ENCODE assay signal across 9 mouse cellular contexts in genomic region chr19:61224678-61225525, GRCm38 (mm10). TPM values are rescaled to one million over a fixed set of nuclear protein-coding genes. Genes with fewer than 3 reads are reported as not detected.
DNase-seq lines count a peak whose midpoint lies in the region; ATAC-seq and TF ChIP-seq lines count a peak whose summit lies in the region.
"Had no signal": no experiment of that assay in that cellular context is flagged by ENCODE, and none has a peak within 500 bp of the region (broad histone marks: within the 10 kb centered on the region; RNA-seq: fewer than 3 reads in every experiment).

No protein-coding gene starts in this region.

- H3K4me3 ChIP-seq in heart, embryonic 16.5 days (ENCODE audit: low read length) = peak overlapping the region; percentile 69
- peak overlapping the region; percentile 57 for H3K4me3 ChIP-seq in midbrain, postnatal 0 days (ENCODE audit: low read depth, low read length)

- peak; percentile 6 for DNase-seq in gastrocnemius, postnatal 14 days
- no peak for DNase-seq in gastrocnemius, postnatal 36 days
- DNase-seq in CD4-positive helper T cell, adult 2 months (ENCODE audit: low read depth, low spot score) = peak; percentile 44
- peak; percentile 41 for DNase-seq in cerebellum, adult 9-10 months
- peak; percentile 3 to 20 for DNase-seq in layer of hippocampus, postnatal 14 days (ENCODE audit: low spot score in 2 of 2)
- no peak for DNase-seq in midbrain, postnatal 0 days (ENCODE audit: low spot score)

- H3K4me2 ChIP-seq in heart, embryonic 16.5 days (ENCODE audit: low read depth, low read length) = peak overlapping the region; percentile 82
- peak overlapping the region; percentile 81 for H3K4me2 ChIP-seq in midbrain, postnatal 0 days (ENCODE audit: low read depth, low read length, poor library complexity, severe bottlenecking)

- no peak overlapping the region for H3K9ac ChIP-seq in heart, embryonic 16.5 days (ENCODE audit: low read length)
- peak overlapping the region; percentile 70 for H3K9ac ChIP-seq in midbrain, postnatal 0 days (replicated peaks; ENCODE audit: low read length, poor library complexity, severe bottlenecking)

- WGBS in heart, embryonic 16.5 days = 32% methylated on average over 53 of the region's 53 CpGs
- WGBS in midbrain, postnatal 0 days = 39% methylated on average over 53 of the region's 53 CpGs

- no peak for TF ChIP-seq CTCF in midbrain, postnatal 0 days (IDR thresholded peaks at IDR 0.05)

- H3K36me3 ChIP-seq in heart, embryonic 16.5 days (ENCODE audit: control insufficient read depth, insufficient read depth) = no peaks in the 10 kb centered on the region
- H3K36me3 ChIP-seq in midbrain, postnatal 0 days (ENCODE audit: insufficient read depth, low read length) = no peaks in the 10 kb centered on the region

- intact Hi-C loops in gastrocnemius, postnatal 14 days (cut with DNase I; ENCODE audit: low total_unique reads) = no loop called here
- intact Hi-C loops in gastrocnemius, postnatal 36 days (cut with DNase I) = no loop called here

- no peak overlapping the region for H3K27ac ChIP-seq in heart, embryonic 16.5 days (ENCODE audit: low read length)
- peak overlapping the region; percentile 95 for H3K27ac ChIP-seq in midbrain, postnatal 0 days (ENCODE audit: low read depth, low read length)

- H3K9me3 ChIP-seq in heart, embryonic 16.5 days (replicated peaks; ENCODE audit: control insufficient read depth, low read length) = peaks cover 8% of the 10 kb centered on the region
- no peaks in the 10 kb centered on the region for H3K9me3 ChIP-seq in midbrain, postnatal 0 days (ENCODE audit: low read length)

- ATAC-seq in heart, embryonic 16.5 days (replicated peaks; ENCODE audit: extremely low read depth, insufficient read depth, low FRiP score) = no peak
- ATAC-seq in midbrain, postnatal 0 days (ENCODE audit: low FRiP score) = peak; percentile 14
- ATAC-seq in granulocyte monocyte progenitor cell, adult 5-6 weeks (replicated peaks; ENCODE audit: poor library complexity, severe bottlenecking) = no peak

- no peaks in the 10 kb centered on the region for H3K27me3 ChIP-seq in heart, embryonic 16.5 days (ENCODE audit: control insufficient read depth, insufficient read depth, low read length)
- H3K27me3 ChIP-seq in midbrain, postnatal 0 days (ENCODE audit: insufficient read depth, low read length) = no peaks in the 10 kb centered on the region

- H3K4me1 ChIP-seq in heart, embryonic 16.5 days (ENCODE audit: control insufficient read depth, insufficient read depth, low read length) = no peaks in the 10 kb centered on the region
- H3K4me1 ChIP-seq in midbrain, postnatal 0 days (ENCODE audit: insufficient read depth, low read length) = no peaks in the 10 kb centered on the region; the same call in 1 of the 2 replicates

RNA-seq across cellular contexts. Expression of gene Csf2ra, which starts 3.3 kb away (rescaled TPM):
- total RNA-seq in gastrocnemius, postnatal 14 days (2021) = 1 to 10 TPM; 2.0 to 2.6 TPM
- 1 to 10 TPM in 1 of 2 experiments, under 1 TPM in 1; 0.71 to 2.2 TPM for total RNA-seq in gastrocnemius, postnatal 36 days (2021)
- 31.8 and 36.3 TPM in 2 replicates for polyA plus RNA-seq in heart, embryonic 16.5 days (2015; fragmentation: Nextera tagmentation; extraction: Ambion mirVana)
- 10 to 100 TPM; 31.6 to 32.0 TPM for total RNA-seq in layer of hippocampus, postnatal 14 days (2021)
- 47.0 and 52.1 TPM in 2 replicates for total RNA-seq in midbrain, postnatal 0 days (2014; rRNA removed)
- 42.8 and 53.2 TPM in 2 replicates for polyA plus RNA-seq in midbrain, postnatal 0 days (2015; fragmentation: Nextera tagmentation; extraction: Ambion mirVana)
- 132 and 140 TPM in 2 replicates for total RNA-seq in granulocyte monocyte progenitor cell, adult 5-6 weeks (2014; fragmentation: Nextera tagmentation)
- total RNA-seq in granulocyte monocyte progenitor cell, adult 5-6 weeks (2017) = 36.1 and 42.1 TPM in 2 replicates

RNA-seq across cellular contexts. Expression of gene Gm6020, which starts 41.2 kb away (rescaled TPM):
- total RNA-seq in gastrocnemius, postnatal 14 days (2021) = not detected
- not detected for total RNA-seq in gastrocnemius, postnatal 36 days (2021)
- not detected in 2 replicates for polyA plus RNA-seq in heart, embryonic 16.5 days (2015; fragmentation: Nextera tagmentation; extraction: Ambion mirVana)
- total RNA-seq in layer of hippocampus, postnatal 14 days (2021) = not detected
- total RNA-seq in midbrain, postnatal 0 days (2014; rRNA removed) = not detected in 2 replicates
- polyA plus RNA-seq in midbrain, postnatal 0 days (2015; fragmentation: Nextera tagmentation; extraction: Ambion mirVana) = not detected in 2 replicates
- not detected in 2 replicates for total RNA-seq in granulocyte monocyte progenitor cell, adult 5-6 weeks (2014; fragmentation: Nextera tagmentation)
- total RNA-seq in granulocyte monocyte progenitor cell, adult 5-6 weeks (2017) = not detected in 2 replicates
- total RNA-seq: left cerebral cortex, postnatal 25 days had no signal

RNA-seq across cellular contexts. Expression of gene Gm7102, which starts 48.8 kb away (rescaled TPM):
- not detected for total RNA-seq in gastrocnemius, postnatal 14 days (2021)
- total RNA-seq in gastrocnemius, postnatal 36 days (2021) = not detected
- 0.18 and 0.21 TPM in 2 replicates for polyA plus RNA-seq in heart, embryonic 16.5 days (2015; fragmentation: Nextera tagmentation; extraction: Ambion mirVana)
- total RNA-seq in layer of hippocampus, postnatal 14 days (2021) = under 1 TPM in 1 of 2 experiments, not detected in 1; 0.25 TPM
- 0.28 and 1.2 TPM in 2 replicates for total RNA-seq in midbrain, postnatal 0 days (2014; rRNA removed)
- 0.11 and 0.14 TPM in 2 replicates for polyA plus RNA-seq in midbrain, postnatal 0 days (2015; fragmentation: Nextera tagmentation; extraction: Ambion mirVana)
- total RNA-seq in granulocyte monocyte progenitor cell, adult 5-6 weeks (2014; fragmentation: Nextera tagmentation) = not detected in 2 replicates
- 1.0 and 1.1 TPM in 2 replicates for total RNA-seq in granulocyte monocyte progenitor cell, adult 5-6 weeks (2017)
- total RNA-seq: left cerebral cortex, postnatal 25 days had no signal

Comparison
In these comparisons a context has a peak if more than half of its experiments do, and no peak if none do; other contexts are left out.
1. DNase-seq: peak in gastrocnemius, postnatal 14 days (single experiment), CD4-positive helper T cell, adult 2 months (single experiment), cerebellum, adult 9-10 months (single experiment) and layer of hippocampus, postnatal 14 days (2 of 2); none in gastrocnemius, postnatal 36 days (0 of 2) and midbrain, postnatal 0 days (single experiment).
2. RNA of gene Csf2ra, which starts 3.3 kb away (total RNA-seq): 36.1 to 140 TPM in granulocyte monocyte progenitor cell, adult 5-6 weeks, 47.0 to 52.1 TPM in midbrain, postnatal 0 days and 31.6 to 32.0 TPM in layer of hippocampus, postnatal 14 days; 2.0 to 2.6 TPM in gastrocnemius, postnatal 14 days and 0.71 to 2.2 TPM in gastrocnemius, postnatal 36 days; every median in the first group is over 4 times any median in the second.